Comparison of ENCODE assay signal across 8 mouse cellular contexts in genomic region chrX:6777489-6778249, GRCm38 (mm10). TPM values are rescaled to one million over a fixed set of nuclear protein-coding genes. Genes with fewer than 3 reads are reported as not detected.
DNase-seq lines count a peak whose midpoint lies in the region; ATAC-seq and TF ChIP-seq lines count a peak whose summit lies in the region.

No protein-coding gene starts in this region.

- peak overlapping the region; percentile 35 for H3K4me3 ChIP-seq in heart, embryonic 11.5 days (ENCODE audit: low read depth, low read length)
- peak overlapping the region; percentile 31 for H3K4me3 ChIP-seq in cortical plate, adult 2 months (ENCODE audit: insufficient read depth, low read length)
- H3K4me3 ChIP-seq in forebrain, embryonic 15.5 days: peak overlapping the region; percentile 41
- H3K4me3 ChIP-seq in midbrain, embryonic 12.5 days: peak overlapping the region; percentile 37

- WGBS in heart, embryonic 11.5 days (ENCODE audit: insufficient replicate concordance): 12% methylated on average over 13 of the region's 13 CpGs
- 23% methylated on average over 13 of the region's 13 CpGs for whole genome bisulfite sequencing in forebrain, embryonic 15.5 days
- WGBS in midbrain, embryonic 12.5 days: 27% methylated on average over 12 of the region's 13 CpGs

- no peak for TF ChIP-seq CTCF in cortical plate, adult 2 months (IDR thresholded peaks at IDR 0.05; ENCODE audit: extremely low read depth, insufficient read depth, low read length)

- peak overlapping the region; percentile 61 for H3K4me2 ChIP-seq in heart, embryonic 11.5 days
- peak overlapping the region; percentile 58 for H3K4me2 ChIP-seq in forebrain, embryonic 15.5 days (replicated peaks)
- peak overlapping the region; percentile 57 for H3K4me2 ChIP-seq in midbrain, embryonic 12.5 days (replicated peaks)

- no peak for TF ChIP-seq POLR2A in cortical plate, adult 2 months (IDR thresholded peaks at IDR 0.05; ENCODE audit: extremely low read depth, insufficient read depth, low read length)

- intact Hi-C loops in heart, postnatal 14 days (cut with DNase I): no loop called here

- H3K9ac ChIP-seq in heart, embryonic 11.5 days (ENCODE audit: low read depth, low read length): no peak overlapping the region
- no peak overlapping the region for H3K9ac ChIP-seq in forebrain, embryonic 15.5 days (replicated peaks)
- H3K9ac ChIP-seq in midbrain, embryonic 12.5 days (replicated peaks): no peak overlapping the region

- no peaks in the 10 kb centered on the region for H3K36me3 ChIP-seq in heart, embryonic 11.5 days (ENCODE audit: control insufficient read depth, insufficient read depth, low read length)
- H3K36me3 ChIP-seq in forebrain, embryonic 15.5 days: no peaks in the 10 kb centered on the region
- H3K36me3 ChIP-seq in midbrain, embryonic 12.5 days: no peaks in the 10 kb centered on the region

- H3K27me3 ChIP-seq in heart, embryonic 11.5 days (ENCODE audit: control insufficient read depth, insufficient read depth, low read length): 0 out of 2 replicates have a peak, but pooled peaks cover 2% of the 10 kb centered on the region
- no peaks in the 10 kb centered on the region for H3K27me3 ChIP-seq in forebrain, embryonic 15.5 days
- H3K27me3 ChIP-seq in midbrain, embryonic 12.5 days: peaks cover 23% of the 10 kb centered on the region

- no peak overlapping the region for H3K27ac ChIP-seq in heart, embryonic 11.5 days (ENCODE audit: low read depth, low read length)
- H3K27ac ChIP-seq in cortical plate, adult 2 months (ENCODE audit: insufficient read depth, low read length): no peak overlapping the region
- H3K27ac ChIP-seq in forebrain, embryonic 15.5 days (replicated peaks): no peak overlapping the region
- no peak overlapping the region for H3K27ac ChIP-seq in midbrain, embryonic 12.5 days (replicated peaks)

- no peaks in the 10 kb centered on the region for H3K9me3 ChIP-seq in heart, embryonic 11.5 days (replicated peaks; ENCODE audit: control insufficient read depth, low read length)
- H3K9me3 ChIP-seq in forebrain, embryonic 15.5 days: no peaks in the 10 kb centered on the region
- H3K9me3 ChIP-seq in midbrain, embryonic 12.5 days: no peaks in the 10 kb centered on the region

- no peak for ATAC-seq in heart, embryonic 11.5 days (replicated peaks; ENCODE audit: insufficient number of reproducible peaks, low FRiP score, low TSS enrichment)
- no peak; the same call in 1 of the 2 replicates for ATAC-seq in forebrain, embryonic 15.5 days (replicated peaks)
- ATAC-seq in midbrain, embryonic 12.5 days (ENCODE audit: low FRiP score, low read depth): peak; percentile 52; the same call in 1 of the 2 replicates

- H3K4me1 ChIP-seq in heart, embryonic 11.5 days (ENCODE audit: control insufficient read depth, insufficient read depth, low read length): no peaks in the 10 kb centered on the region
- no peaks in the 10 kb centered on the region; the same call in 1 of the 2 replicates for H3K4me1 ChIP-seq in cortical plate, adult 2 months (ENCODE audit: control insufficient read depth, insufficient read depth, low read length)
- 0 out of 2 replicates have a peak, but pooled peaks cover 11% of the 10 kb centered on the region for H3K4me1 ChIP-seq in forebrain, embryonic 15.5 days
- H3K4me1 ChIP-seq in midbrain, embryonic 12.5 days: no peaks in the 10 kb centered on the region

- no peak for DNase-seq in heart, postnatal 14 days
- DNase-seq in testis, postnatal 10 days (ENCODE audit: low spot score): no peak
- no peak for DNase-seq in thymus, postnatal 4 days
- DNase-seq in lung, postnatal 14 days: no peak

RNA-seq across cellular contexts. Expression of gene Dgkk, which starts 1.4 kb away (rescaled TPM):
- polyA plus RNA-seq in heart, embryonic 11.5 days (2014; fragmentation: Nextera tagmentation; extraction: Ambion mirVana): 5.4 and 6.6 TPM in 2 replicates
- under 1 TPM; 0.05 to 0.43 TPM for total RNA-seq in heart, postnatal 14 days (2021)
- polyA plus RNA-seq in cortical plate, adult 2 months (2012; rRNA removed): 0.10 and 0.13 TPM in 2 replicates
- polyA plus RNA-seq in forebrain, embryonic 15.5 days (2015; fragmentation: Nextera tagmentation; extraction: Ambion mirVana): 0.54 and 0.66 TPM in 2 replicates
- 0.27 and 0.56 TPM in 2 replicates for polyA plus RNA-seq in midbrain, embryonic 12.5 days (2016; fragmentation: Nextera tagmentation; extraction: Ambion mirVana)
